Mouse (Mus musculus): Measurements from ENCODE around the gene Fgfr2.
"Not testable (repeated sequence)": the region's sequence is repeated elsewhere in the genome, so short reads cannot be mapped to it uniquely, and the experiment has no call there.

The Fgfr2 gene

DNA sequence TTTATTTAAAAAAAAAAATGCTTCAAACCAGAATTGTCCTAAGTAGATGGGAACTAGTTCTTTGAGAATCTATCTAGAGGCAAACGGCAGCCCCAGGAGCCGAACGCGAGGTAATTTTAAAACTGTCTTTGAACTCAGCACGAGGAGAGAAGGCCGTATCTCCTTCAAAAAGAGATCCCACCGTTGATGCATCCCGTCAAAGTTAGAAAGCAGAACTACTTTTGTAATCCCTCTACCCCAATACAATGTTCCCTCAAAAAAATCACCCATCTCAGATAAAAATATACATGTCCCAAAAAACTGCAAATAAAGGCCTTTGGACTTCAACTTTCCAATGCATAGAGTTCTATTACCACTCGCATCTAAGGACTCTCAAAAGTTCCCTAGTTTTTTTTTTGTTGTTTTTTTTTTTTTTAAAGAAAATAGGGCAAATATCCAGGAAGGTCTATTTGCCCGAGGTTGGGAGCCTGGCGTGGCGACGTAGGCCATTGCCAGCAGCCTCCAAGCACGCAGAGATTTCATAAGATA, 2.0 kb downstream of the Fgfr2 start:
- in situ Hi-C loops (cut with MseI, MboI) = loop anchor here in 1 of 2 experiments (10.0 kb wide), 1 partner anchor 86 kb away; no protein-coding TSS in a partner anchor

DNA sequence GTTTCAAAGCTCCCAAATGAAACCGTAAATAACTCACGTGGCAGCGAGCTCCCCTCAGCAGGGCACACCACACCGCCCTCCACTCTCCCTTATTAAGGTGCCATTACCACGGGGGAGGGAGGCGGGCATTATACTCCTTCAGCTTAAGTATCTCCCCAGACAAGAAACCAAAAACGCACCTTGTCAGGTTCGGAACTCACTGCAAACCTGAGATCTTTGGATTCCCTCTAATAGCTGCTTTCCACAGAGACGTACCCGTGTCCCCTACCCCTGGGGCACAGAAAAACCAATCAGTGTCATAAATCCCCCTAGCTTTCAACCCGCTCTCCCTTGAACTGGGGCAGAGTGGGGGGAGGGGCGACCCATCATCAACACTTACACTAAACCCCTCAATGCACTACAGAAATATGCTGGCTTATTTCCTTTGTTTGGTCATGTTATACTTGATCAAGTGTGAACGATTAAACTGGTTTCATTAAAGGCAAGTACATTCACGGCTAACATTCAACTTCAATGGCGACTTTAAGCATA, 2.9 kb downstream of the Fgfr2 start:
- in situ Hi-C loops (cut with MseI, MboI) = loop anchor here in 1 of 2 experiments (10.0 kb wide), 1 partner anchor 85 kb away; no protein-coding TSS in a partner anchor

DNA sequence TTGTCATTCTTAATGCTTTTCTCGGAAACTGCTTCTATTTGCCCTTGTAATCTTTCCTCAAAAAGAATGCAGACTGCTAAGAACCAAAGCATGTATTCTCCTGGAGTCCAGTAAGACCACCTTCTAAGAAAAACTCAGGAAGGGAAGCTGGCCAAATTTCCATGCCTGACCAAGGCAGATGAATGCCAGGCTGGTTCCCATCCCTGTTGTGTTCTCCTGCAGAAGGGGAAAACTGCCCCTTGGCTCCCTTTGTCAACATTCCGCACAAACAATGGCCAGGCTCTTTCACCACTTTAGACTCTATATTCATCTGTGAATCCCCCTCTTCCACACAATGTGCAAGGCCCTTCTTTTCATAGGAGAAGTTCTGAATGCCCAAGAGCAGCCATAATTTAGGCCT, 5.3 kb downstream of the Fgfr2 start:
- in situ Hi-C loops (cut with MseI, MboI) = no loop called here

DNA sequence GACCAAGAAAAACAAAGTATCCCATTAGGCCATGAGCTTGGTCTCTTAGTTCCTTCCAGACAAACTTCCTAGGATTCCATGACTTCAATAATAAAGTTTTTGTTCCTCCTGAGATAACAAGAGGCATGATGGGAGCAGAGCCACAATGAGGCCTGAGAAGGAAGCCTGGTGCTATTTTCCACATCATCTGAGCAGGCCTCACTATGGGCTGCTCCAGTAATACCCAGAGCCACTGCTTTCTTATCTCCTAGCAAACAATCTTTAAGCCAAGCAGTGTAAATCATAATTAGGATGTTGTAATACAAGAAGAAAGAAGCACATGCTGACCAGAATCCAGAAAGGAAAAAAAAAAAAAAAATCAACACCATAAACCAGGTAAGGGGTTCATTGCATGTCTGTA, 6.6 kb downstream of the Fgfr2 start:
- in situ Hi-C loops (cut with MseI, MboI) = no loop called here

DNA sequence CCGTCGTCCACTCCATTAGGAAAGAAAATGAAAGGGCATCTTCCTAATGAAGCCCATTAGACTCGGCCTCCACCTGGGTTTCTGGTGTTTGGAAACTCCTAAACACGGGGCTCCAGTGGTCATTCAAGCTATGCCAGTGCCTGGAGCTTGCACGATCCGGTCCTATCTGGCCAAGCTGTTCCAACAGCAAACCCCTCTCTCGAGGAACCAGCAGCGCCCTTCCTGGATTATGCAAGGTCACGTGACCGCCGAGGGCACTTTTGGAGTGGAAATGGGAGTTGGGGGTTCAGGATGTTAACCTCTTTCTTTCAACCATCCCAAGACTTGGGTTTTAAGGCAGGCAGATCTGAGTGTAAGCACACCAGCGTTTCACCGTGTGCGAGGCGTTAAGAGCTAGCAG, 7.3 kb downstream of the Fgfr2 start:
- in situ Hi-C loops (cut with MseI, MboI) = no loop called here

DNA sequence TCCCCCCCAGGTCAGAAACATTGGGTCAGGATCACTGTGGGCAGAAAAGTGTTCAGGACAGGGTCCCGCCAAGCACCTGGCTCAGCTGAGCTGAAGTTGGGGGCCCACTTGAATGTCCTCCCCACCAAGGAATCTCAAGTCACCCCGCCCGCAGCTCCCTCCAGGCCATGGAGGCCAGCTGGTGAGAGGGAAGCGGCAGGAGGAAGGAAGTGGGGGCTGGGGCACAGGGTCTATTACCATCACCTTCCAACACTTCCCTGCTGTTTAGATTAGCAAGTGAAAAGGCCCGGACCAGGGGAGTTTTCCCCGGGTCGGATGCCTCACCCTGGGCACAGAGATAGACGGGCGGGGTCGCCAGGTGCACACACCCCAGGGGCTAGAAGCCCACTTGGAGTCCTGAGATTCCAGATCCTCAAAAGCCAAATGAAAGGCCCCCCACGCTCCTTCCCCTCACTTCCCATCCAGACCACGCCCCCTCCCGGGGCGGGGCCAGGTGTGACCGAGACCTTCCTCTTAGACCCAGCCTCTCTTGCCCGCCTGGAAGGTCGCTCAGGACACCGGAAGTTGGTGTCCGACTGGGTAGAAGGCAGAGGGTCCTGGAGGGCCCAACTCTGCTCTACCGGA, 8.2 kb downstream of the Fgfr2 start:
- in situ Hi-C loops (cut with MseI, MboI) = no loop called here

DNA sequence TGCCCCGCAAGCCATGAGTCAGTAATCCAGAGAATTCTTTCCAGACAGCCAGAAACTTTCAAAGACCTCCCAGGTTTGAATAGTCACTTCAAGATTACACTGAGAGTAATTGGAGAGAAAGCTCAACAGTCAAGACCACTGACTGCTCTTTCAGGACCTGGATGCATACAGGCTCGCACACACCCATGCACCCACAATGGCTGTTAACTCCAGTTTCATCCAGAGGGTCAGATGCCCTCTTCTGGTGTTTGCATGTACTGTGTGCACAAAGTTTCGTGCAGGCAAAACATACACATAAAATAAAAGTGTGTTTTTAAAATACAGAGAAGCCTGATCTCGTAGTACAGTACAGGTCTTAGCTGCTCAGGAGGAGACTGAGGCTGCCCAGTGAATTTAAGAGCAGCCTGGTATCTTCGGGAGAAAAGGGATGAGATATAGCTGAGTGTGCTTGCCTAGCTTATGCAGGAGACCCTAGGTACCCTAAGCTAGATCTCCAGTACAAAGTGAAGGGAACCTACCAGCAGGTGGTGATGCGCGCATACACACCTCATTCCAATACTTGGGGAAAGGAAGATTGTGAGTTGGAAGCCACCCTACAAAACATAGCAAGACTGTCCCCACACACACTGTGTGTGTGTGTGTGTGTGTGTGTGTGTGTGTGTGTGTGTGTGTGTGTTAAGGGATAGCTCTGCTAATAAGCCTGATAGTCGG, 9.8 kb downstream of the Fgfr2 start:
- in situ Hi-C loops (cut with MseI, MboI) = no loop called here

DNA sequence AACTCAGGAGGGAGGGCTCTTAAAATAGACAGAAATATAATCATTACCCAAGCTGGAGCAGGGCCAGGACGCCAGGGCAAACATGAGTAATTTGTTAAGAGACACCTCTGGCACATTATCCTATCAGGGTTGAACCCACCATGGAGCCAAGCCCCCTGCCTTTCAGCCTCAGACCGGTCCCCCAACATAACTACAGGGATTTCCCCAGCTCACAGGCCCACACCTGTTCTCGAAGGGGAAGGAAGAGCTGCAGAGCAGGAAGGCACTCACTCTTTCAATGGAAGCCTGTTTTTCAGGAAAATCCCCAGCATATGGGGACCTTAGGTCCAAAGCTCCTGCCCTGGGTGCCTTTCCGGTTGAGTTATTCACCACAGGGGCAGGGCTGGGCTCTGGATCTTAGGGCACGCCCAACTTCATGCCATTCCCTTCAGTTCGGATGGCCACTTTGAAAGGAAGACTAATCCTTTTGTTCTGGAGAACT, 10.8 kb downstream of the Fgfr2 start:
- in situ Hi-C loops (cut with MseI, MboI) = no loop called here

DNA sequence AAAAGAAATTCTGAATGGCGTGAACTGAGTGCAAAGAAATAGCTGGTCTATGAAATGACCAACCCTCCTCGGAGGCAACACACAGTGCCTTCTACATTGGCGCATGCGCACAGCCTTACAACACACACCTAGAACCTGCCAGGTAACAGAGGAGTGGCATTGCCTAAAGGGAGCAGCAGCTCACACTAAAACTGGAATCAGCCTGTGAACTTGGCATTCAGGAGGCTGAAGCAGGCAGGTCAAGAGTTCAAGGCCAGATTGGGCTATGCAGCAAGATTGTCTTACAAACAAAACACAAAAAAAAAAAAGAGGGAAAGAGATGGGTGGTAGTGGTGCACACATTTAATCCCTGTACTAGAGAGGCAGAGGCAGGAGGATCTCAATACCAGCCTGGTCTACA, 13.7 kb downstream of the Fgfr2 start:
- in situ Hi-C loops (cut with MseI, MboI) = no loop called here

DNA sequence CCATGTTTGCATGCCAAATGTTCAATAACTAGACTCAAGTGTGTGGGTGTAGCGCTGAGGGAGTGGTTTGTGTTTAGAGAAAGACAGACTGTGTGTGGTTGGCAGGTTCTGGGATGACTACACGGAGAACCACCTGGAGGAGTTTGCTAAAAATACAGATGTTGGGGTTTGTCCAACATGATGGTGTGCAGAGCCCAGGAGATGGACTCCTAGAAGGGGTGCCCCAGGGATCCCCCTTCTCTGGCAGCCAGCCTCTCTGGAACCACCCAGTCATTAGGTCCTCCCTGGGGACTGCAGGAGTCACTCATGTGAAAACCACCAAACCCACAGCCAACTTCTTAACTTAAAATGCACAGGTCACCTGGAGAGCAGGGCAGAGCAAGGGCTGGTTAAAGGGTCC, 14.5 kb downstream of the Fgfr2 start:
- in situ Hi-C loops (cut with MseI, MboI) = no loop called here

DNA sequence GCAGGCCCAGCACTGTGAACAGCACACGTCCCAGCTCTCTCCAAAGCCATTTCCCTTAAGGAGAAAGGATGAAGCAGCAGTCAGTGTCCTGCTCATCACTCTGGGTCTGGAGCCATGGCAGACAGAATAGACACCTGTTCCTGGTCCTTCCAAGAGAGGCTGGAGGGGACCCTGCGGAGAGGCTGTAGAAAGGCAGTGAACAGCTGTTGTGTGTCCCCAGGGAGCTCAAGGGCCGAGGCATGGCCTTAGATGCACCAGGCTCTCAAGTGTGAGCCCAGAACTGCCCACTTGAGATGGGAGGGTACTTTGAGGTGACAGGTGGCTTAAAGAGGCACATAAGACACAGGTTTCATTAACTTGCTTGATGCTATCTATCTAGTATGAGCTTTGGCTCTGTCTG, 20.6 kb downstream of the Fgfr2 start:
- in situ Hi-C loops (cut with MseI, MboI) = no loop called here

DNA sequence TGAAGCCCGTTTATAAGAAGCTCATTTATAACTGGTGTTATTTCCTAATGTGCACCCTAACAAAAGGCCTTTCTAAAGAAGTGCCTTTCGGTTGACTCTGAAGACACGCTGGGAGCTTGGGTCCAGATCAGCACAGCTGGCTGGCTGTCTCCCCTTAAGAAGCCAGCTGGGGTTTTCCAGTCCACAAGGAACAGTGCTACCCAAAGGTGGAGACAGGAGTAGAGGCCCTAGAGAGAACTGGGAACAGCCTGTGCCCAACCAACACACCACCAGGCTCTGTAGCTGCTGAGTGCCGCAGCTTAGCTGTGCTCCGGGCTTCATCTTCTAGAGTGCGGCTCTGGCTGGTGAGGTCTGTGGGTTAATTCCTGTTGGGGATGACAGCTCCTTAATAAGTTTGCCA, 22.1 kb downstream of the Fgfr2 start:
- in situ Hi-C loops (cut with MseI, MboI) = no loop called here

DNA sequence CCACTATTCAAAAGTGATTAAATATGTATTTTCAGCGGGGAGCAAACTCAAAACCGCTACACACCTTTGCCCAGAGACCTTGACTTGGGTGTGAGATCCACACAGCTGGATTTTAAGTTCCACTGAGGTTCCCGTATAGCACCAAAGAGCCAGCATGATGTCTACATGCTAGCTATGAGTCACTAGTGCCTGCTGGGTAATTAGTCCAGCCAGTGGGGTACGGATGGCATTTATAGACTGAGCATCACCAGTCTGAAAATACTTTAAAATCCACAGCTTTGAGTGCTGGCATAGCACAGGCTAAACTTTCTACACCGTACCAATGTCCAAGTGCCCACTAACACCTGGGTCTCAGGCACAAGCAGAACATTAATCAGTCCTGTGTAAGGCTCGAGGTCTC, 23.0 kb downstream of the Fgfr2 start:
- in situ Hi-C loops (cut with MseI, MboI) = no loop called here

DNA sequence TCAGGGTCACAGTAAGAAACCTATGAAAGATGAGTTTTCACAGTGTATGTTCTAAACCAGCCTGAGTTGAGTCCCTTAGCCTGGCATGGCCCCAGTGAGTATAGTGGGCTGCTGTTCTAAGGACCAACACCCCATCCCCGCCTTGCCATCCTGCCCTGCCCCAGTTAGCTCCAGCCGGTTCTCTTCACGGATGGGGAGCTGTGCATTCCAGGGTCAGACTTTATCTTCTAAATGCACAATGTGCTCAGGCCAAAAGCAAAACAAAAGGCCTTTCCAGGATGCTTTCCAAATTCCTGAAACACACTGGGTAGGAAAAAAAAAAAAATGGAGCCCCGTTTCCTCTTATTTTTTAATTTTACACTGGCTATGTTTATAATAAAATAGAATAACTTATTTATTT, 23.9 kb downstream of the Fgfr2 start:
- in situ Hi-C loops (cut with MseI, MboI) = no loop called here

DNA sequence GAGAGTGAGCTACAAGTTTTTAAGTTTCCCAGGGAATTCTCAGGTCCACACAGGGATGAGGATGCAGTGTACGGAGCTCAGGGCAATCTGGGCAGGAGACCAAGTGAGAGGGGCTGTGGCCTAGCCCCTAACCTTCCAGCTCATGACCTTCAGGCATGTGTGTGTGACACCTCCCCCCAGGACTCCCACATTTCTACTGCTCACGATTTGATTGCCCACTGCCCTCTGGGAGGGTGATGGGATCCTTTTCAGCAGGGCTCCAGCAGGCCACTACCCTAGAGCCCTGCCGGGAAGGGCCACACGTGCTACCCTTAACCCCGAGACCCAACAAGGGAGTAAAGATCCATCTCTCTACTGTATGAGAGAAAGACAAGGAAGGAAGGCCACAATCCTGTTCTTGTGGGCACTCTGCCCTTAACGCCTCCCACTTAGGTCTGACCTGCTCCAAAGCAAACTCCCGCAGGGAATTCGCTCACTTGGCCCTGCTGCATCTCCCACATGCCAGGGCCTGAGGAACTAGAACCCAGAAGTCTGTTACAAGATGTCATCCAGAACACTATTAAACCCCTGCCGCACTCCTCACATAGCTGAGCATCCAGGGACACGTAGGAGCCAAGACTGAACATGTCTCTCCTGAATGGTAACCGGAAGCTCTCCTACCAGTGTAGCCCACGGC, 24.9 kb downstream of the Fgfr2 start:
- in situ Hi-C loops (cut with MseI, MboI) = no loop called here

DNA sequence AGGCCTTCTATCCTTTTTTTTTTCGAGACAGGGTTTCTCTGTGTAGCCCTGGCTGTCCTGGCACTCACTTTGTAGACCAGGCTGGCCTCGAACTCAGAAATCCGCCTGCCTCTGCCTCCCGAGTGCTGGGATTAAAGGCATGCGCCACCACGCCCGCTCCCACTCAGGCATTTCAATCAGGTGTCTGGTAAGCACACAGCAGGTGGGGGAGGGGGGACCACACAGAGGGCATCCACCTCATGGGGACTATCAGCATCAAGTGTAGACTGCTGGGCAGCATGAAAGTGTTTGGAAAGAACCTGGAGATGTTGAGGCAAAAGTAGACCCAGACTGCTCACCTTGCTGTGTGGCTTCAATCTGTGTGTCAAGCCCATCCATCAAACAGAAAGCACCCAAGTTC, 27.5 kb downstream of the Fgfr2 start:
- in situ Hi-C loops (cut with MseI, MboI) = not testable (repeated sequence)

DNA sequence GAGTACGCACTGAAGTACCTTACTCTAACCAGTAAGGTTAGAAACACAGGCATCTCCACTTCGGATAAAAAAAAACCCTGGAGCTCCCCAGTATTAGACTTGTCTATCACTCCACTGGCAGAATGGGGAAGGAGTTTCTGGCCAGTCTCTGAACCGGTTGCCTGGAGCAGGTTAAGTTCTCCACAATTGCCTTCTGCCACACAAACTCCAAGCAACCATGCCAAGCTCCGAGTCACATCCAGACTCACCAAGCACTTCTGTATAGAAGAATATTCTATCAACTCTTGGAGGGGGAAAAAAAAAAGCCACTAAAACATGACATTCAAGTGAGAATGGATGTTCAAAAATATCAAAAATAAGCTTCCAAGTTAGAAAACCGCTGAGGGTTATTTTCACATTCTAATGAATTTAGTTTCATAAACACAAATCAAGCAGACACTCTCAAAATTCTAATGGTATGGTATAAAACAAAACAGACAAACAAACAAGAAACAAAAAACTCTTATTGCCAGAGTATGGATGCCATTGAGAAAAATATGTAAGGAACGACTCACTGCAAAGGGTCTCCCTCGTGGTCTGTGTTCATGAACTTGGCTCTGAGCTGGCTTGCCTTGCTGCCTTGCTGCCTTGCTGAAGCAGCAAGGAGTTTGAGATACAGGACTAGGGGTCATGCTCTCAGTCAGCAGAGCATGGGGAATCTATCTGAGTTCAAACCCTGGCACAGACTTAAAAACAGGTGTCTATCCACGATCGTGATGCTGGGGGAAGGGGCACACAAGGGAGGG, 28.2 kb downstream of the Fgfr2 start:
- in situ Hi-C loops (cut with MseI, MboI) = no loop called here

DNA sequence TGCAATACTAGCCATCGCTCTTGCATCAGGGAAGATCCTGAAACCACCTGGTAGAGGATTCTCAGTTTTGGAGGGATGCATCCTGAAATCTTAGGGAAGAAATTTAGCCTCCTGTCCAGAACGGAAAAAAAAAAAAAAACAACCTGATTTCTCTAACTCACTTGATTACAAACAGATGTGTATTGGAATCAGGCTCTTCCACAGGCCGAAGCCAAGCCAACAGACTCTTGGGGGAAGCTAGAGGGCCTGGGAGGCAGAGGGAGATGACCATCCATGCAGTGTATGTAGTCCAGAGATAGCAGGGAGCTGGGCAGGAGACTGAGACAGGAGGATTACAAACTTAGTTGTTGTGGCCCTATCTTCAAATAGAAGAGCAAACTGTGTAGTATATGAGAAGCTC, 29.0 kb downstream of the Fgfr2 start:
- in situ Hi-C loops (cut with MseI, MboI) = no loop called here

DNA sequence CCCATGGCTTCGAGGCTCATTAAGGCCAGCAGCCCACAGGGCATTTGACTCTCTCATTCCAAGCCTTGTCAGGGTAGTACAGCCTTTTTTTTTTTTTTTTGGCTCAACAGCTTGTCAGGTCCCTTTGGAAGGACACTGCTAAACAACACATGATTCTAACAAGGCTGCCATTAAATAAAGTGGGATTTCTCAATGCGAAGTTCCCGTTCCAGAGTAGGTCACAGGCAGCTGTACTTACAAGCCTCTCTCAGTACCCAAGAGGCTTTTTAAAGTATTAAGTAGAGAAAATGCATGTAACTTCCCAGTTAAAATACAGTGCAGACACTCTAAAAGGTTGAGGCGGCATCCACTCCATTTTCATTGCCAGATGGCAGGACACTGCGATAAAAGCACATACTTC, 29.4 kb downstream of the Fgfr2 start:
- in situ Hi-C loops (cut with MseI, MboI) = no loop called here

DNA sequence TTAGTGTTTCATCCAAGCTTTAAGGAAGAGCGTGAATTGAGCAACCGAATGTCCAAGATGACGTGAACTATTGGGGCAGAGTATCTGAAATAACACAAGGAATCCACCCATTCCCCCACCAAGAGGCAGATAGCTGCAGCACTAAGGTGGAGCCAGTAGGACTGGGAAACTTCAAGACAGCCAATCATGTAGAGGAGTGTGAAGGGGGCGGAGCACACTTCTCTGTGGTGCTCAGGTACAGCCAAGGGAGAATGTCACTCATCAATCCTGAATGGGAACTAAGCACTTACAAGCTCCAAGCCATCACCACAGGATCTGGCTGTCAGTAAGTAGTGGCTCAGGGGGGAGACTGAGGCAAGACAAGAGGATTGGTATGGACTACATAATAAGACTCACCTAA, 32.5 kb downstream of the Fgfr2 start:
- in situ Hi-C loops (cut with MseI, MboI) = no loop called here

DNA sequence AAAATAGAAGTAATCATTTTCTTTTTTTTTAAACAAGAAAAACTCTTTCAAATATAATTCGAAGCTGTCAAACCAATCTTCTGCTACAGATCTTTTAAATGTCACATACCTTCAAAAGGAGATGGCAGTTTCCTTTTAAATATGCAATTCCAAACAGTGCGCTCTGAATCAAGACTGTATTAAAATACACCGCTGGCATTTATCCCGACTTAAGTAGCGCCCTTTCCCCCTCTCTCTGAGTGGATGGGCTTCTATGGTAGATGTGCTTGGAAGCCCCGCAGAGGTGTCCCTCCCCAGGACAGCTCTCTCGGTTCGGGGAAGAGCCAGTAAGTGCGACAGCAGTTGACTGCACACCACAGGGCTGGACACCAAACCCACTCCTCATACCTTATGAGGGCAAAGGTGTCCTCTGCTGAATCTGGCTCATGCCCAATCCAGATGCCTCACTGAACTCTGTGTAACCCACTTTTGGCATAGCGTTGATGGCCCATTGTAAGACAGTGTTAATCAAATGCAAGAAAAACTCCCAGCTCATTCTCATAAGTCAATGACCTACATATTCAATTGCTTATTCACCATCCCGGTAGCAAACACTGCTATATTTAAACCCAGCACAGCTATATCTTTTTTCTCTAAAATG, 33.4 kb downstream of the Fgfr2 start:
- in situ Hi-C loops (cut with MseI, MboI) = no loop called here

Measured in mouse trophoblast stem cell (cell line).